Mouse (Mus musculus): ENCODE data around the gene Klra3.
"Not testable (repeated sequence)": the region's sequence is repeated elsewhere in the genome, so short reads cannot be mapped to it uniquely, and the experiment has no call there.

The Klra3 gene

GRCm38 (mm10) chr6:130337411-130337810 is at the start of gene Klra3:
Gene Klra3 (minus strand): TSS chr6:130337574.
- in situ Hi-C loops (cut with MboI; ENCODE audit: low sequenced_read_pairs): no loop called here

- in situ Hi-C loops (cut with MboI; ENCODE audit: low sequenced_read_pairs): no loop called here
Observed at GRCm38 (mm10) chr6:130386750-130387149, 49.4 kb upstream of the Klra3 start, which contains the start of gene Klra1. Gene Klra1 (minus strand): TSS chr6:130386874.

- in situ Hi-C loops (cut with MboI; ENCODE audit: low sequenced_read_pairs): no loop called here
Observed at GRCm38 (mm10) chr6:130385803-130386202, 48.4 kb upstream of the Klra3 start.

DNA sequence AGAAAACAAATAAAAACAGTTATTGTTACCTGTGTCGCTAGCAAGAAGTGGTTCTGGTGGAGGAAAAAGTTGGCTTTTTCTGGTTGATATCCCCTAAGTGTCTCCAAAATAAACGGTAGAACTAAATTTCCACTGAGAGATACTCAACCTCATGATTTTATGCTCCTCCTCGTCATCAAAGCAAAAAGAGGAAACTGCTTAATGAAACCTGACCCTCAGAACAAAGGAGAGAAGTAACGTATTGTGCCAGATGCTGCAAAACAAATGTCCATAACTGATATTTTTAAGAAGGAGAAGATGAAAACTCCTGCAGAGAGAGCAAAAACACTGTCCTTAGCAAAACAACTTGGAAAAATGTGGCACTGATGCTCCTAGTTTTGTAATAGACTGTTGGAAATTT is 45.0 kb upstream of the Klra3 start:
- in situ Hi-C loops (cut with MboI; ENCODE audit: low sequenced_read_pairs): no loop called here

DNA sequence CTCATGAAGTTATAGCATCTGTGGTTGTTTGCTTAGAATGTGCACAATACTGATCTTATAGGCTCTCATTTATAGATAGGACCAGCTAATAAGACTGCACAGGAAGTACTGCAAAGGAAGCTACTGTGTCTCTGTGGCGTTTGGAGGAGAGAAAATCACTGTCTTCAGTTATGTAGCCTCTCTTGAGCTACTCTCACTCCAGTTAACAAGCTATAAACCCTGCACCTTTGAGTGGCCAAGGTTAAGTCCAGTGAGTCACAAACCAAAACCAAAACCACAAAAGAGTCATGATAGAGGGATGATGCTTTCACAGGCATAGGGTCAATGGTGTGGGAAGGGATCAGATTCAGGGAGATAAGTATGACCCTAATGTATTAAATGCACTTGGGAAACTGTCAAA is 8.0 kb upstream of the Klra3 start:
- in situ Hi-C loops (cut with MboI; ENCODE audit: low sequenced_read_pairs): not testable (repeated sequence)

DNA sequence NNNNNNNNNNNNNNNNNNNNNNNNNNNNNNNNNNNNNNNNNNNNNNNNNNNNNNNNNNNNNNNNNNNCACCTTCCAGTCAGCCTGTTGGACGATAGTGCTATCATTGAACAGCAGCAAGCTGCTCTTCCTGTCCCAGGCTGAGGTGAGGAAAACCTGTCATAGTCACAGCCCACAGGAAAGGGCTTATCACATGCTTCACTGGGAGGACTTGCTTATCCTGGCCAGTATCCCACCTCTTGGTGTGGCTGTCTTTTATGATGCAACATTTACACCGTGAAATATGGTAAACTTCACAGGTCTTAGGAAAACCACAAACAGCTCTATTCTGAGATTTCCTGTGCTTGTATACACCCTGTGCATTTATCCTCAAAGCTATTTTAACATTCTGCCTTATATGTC is 4.6 kb upstream of the Klra3 start:
- in situ Hi-C loops (cut with MboI; ENCODE audit: low sequenced_read_pairs): not testable (repeated sequence)

DNA sequence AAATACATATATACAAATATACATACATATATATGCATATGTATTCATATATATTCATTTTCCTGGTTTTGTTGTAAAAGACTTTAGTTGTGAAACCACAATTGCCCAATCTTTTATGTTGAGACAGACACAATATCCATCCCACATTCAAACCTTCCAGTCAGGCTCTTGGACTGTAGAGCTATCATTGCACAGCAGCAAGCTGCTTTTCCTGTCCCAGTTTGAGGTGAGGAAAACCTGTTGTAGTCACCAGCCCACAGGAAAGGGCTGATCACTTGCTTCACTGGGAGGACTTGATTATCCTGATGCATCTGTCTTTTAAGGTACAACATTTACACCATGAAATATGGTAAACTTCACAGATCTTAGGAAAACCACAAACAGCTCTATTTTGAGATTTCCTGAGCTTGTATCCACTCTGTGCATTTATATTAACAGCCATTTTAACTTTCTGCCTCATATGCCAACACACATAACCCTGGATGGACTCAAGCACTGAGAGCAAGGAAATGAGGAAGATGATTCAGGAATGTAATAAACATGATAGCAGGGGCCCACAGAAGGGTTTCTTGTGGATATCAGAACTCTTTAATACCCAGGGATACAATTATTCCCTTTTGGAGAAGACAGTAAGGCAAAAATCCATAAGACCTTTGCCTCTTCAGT is 49.3 kb downstream of the Klra3 start:
- in situ Hi-C loops (cut with MboI; ENCODE audit: low sequenced_read_pairs): no loop called here

- in situ Hi-C loops (cut with MboI; ENCODE audit: low sequenced_read_pairs): not testable (repeated sequence)
Observed at GRCm38 (mm10) chr6:130281828-130282227, 55.5 kb downstream of the Klra3 start, which contains the start of gene Klra10. Gene Klra10 (minus strand): TSS chr6:130281928.

All from CH12F3 (cell line).